Mouse (Mus musculus) midbrain, postnatal 0 days (tissue): ENCODE measurements at regions not wholly inside any gene's neighbourhood (a gene's known extent, or its start where the extent isn't known, plus 50 kb on each side); places are given as distances from the start of the nearest gene placed in this dataset.
"Not testable (repeated sequence)": the region's sequence is repeated elsewhere in the genome, so short reads cannot be mapped to it uniquely, and the experiment has no call there.

Experiments
- ATAC-seq: fragments of 200-750 bp; cut with Nextera tagmentation; 2 replicates; pipeline ENCODE4 v1.8.0; 2017; ENCODE audit warnings: moderate number of reproducible peaks, mild to moderate bottlenecking, moderate TSS enrichment, moderate library complexity; ENCODE audit not compliant: low FRiP score
- DNase-seq: peaks from one replicate; pipeline ENCODE4 v3.0.0-alpha.2; 2015; ENCODE audit warnings: low spot score
- H3K27ac ChIP-seq: fragments of 300-500 bp; sonication (generic); 2 replicates; pipeline ENCODE4 v1.5.1; 2014; ENCODE audit warnings: low read depth, mild to moderate bottlenecking, low read length, mixed read lengths
- H3K27me3 ChIP-seq: fragments of 300-500 bp; sonication (generic); 2 replicates; pipeline ENCODE4 v1.6.1; 2014; ENCODE audit warnings: low read length, control low read depth, mixed read lengths; ENCODE audit not compliant: insufficient read depth
- H3K36me3 ChIP-seq: fragments of 300-500 bp; sonication (generic); 2 replicates; pipeline ENCODE4 v1.6.1; 2014; ENCODE audit warnings: low read length, control low read depth, mixed read lengths; ENCODE audit not compliant: insufficient read depth
- H3K4me1 ChIP-seq: fragments of 300-500 bp; sonication (generic); 2 replicates; pipeline ENCODE4 v1.6.1; 2014; ENCODE audit warnings: mild to moderate bottlenecking, control low read depth, antibody characterized with exemption, low read length, mixed read lengths; ENCODE audit not compliant: insufficient read depth
- H3K4me2 ChIP-seq: fragments of 300-500 bp; sonication (generic); 2 replicates; pipeline ENCODE4 v1.6.1; 2014; ENCODE audit warnings: low read depth, mild to moderate bottlenecking, low read length, mixed read lengths; ENCODE audit not compliant: poor library complexity, severe bottlenecking
- H3K4me3 ChIP-seq: fragments of 300-500 bp; sonication (generic); 2 replicates; pipeline ENCODE4 v1.5.1; 2014; ENCODE audit warnings: low read depth, mild to moderate bottlenecking, low read length, moderate library complexity
- H3K9ac ChIP-seq: fragments of 300-500 bp; sonication (generic); replicated peaks from 2 replicates; pipeline ENCODE4 v1.6.1; 2014; ENCODE audit warnings: mild to moderate bottlenecking, low read length, moderate library complexity, mixed read lengths; ENCODE audit not compliant: poor library complexity, severe bottlenecking
- H3K9me3 ChIP-seq: fragments of 300-500 bp; sonication (generic); 2 replicates; pipeline ENCODE4 v1.6.1; 2016; ENCODE audit warnings: low read length, control low read depth
- CTCF ChIP-seq: IDR thresholded peaks from 2 replicates; pipeline ENCODE4 v1.5.1; 2016; ENCODE audit warnings: antibody characterized with exemption, mild to moderate bottlenecking
- WGBS: fragments of 180-500 bp; shearing (Covaris S2); extraction: QIAGEN DNeasy Blood & Tissue Kit; methylation state at CpG from one replicate; pipeline ENCODE4 v1.1.7; 2014; 5-methylcytosine and 5-hydroxymethylcytosine counted together

DNA sequence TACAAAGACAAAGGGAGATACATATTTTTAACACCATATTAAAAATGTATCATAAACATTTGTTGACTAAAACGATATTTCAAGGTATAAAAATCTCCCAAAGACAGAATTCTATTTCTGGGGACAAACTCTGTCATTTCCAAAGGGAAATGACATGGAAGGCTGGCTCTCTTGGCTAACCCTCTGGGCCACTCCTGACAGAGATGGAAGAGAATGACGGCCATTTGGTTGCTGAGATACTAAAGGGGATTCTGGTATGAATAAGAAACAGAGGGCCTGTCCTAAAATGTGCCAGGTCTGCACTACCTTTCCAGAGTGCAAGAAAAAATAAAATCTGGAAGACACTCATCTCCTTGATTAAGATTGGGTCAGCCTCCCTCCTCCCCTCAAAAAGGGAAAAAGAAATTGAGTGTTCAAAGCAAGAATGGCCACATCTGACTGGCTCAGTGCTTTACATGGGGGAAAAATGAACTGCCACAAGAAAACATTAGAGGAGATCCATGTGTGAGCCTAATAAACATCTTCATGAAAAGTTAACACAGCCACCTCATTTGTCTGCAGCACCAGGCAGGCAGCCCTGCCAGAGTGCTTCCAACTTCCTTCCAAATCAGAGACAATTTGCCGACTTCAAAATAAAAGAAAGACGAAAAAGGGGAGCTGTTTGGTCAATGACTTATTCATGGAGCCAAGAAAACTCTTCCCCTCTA lies 221.1 kb upstream of the Plxna2 start:
- H3K36me3 ChIP-seq = no peaks in the 10 kb centered on the region
- no peaks in the 10 kb centered on the region for H3K4me1 ChIP-seq
- no peak overlapping the region for H3K4me2 ChIP-seq
- WGBS = 60% methylated on average over 4 of the region's 4 CpGs
- no peaks in the 10 kb centered on the region for H3K27me3 ChIP-seq
- H3K27ac ChIP-seq = no peak overlapping the region
- H3K9ac ChIP-seq = no peak overlapping the region
- H3K4me3 ChIP-seq = no peak overlapping the region
- no peak for TF ChIP-seq CTCF
- ATAC-seq (no peak), DNase-seq (no peak)
- no peaks in the 10 kb centered on the region for H3K9me3 ChIP-seq

DNA sequence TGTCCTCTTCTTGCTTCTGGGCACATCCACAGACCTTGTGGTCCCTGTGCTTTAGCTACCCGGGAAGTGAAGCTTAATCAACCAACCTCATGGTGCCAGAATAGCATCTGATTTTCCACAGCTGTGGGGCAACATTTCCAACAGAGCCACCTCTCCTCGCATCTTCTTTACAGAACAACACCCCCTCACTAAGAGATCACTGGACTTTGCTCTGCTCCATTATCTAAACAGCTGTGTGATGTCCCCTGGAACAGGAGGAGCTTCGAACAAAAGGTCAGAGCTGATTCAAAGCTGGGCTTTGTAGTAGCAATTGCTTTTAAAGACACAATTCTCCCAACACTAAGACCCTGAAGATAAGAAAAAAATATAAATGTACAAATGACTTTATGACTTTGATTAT lies 224.3 kb upstream of the Plxna2 start:
- Histone ChIP-seq H3K9me3 (no peaks in the 10 kb centered on the region), H3K36me3 (no peaks in the 10 kb centered on the region), H3K4me1 (no peaks in the 10 kb centered on the region), H3K9ac (no peak overlapping the region), H3K27ac (no peak overlapping the region), H3K4me2 (no peak overlapping the region), H3K27me3 (no peaks in the 10 kb centered on the region), H3K4me3 (no peak overlapping the region)
- DNase-seq (no peak), ATAC-seq (no peak)
- WGBS = 35% methylated on average over 3 of the region's 3 CpGs
- no peak for TF ChIP-seq CTCF

- H3K27ac ChIP-seq = no peak overlapping the region
- no peak for DNase-seq
- H3K9me3 ChIP-seq = no peaks in the 10 kb centered on the region
- H3K27me3 ChIP-seq = no peaks in the 10 kb centered on the region
- no peak overlapping the region for H3K4me3 ChIP-seq
- no peak overlapping the region for H3K4me2 ChIP-seq
- ATAC-seq = no peak
- H3K4me1 ChIP-seq = no peaks in the 10 kb centered on the region
- H3K9ac ChIP-seq = no peak overlapping the region
- no peaks in the 10 kb centered on the region for H3K36me3 ChIP-seq
- no peak for TF ChIP-seq CTCF
- WGBS = 72% methylated on average over 2 of the region's 2 CpGs
Observed at GRCm38 (mm10) chr1:194390202-194390601, 227.8 kb upstream of the Plxna2 start.

DNA sequence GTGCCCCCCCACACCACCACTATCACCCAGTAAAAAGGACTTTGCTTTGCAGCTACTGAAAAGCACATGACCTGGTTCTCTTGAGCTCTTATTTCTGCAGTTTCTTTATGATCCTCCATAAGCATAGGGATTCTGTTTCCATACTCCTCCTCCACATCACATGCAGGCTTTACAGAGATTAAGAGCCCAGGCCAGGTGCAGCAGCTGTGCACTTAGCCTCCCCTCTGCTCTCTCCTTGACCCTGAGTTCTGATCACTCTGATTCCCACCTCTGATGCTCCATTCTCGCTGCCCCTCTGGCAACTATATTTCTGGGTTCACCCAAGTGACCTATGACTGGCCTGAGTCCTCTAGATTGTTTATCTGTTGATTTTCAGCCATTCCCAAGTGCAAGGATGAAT lies 239.9 kb upstream of the Plxna2 start:
- TF ChIP-seq CTCF = no peak
- WGBS = 81% methylated on average over 1 of the region's 1 CpGs
- no peak overlapping the region for H3K27ac ChIP-seq

DNA sequence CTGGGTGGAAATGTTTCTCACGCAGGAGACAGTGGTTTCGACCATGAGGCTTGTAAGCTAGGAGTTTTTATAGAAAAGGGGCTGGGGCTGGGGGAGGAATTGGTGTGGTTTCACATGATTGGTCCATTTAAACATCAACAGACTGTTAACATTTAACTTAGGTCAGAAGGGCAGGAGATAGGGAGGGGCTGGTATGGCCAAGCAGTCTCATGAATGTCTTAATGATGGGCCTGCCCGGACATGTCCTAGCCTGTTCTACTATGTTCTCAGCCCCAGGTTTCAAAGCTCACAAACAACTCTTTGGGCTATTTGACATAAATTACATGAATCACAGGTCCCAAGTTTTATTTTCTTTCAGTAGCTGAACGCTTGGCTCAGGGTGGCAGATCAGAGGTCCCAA lies 244.5 kb upstream of the Plxna2 start:
- H3K4me2 ChIP-seq, H3K4me3 ChIP-seq, ATAC-seq, H3K9me3 ChIP-seq, H3K4me1 ChIP-seq, H3K36me3 ChIP-seq, H3K27me3 ChIP-seq, H3K27ac ChIP-seq, H3K9ac ChIP-seq, DNase-seq: not testable (repeated sequence)
- WGBS = 93% methylated on average over 4 of the region's 4 CpGs

More for the DNA sequence above, 239.9 kb upstream of the Plxna2 start:
- ATAC-seq (no peak), DNase-seq (no peak)
- Histone ChIP-seq H3K36me3 (no peaks in the 10 kb centered on the region), H3K4me1 (no peaks in the 10 kb centered on the region), H3K9ac (no peak overlapping the region), H3K27me3 (no peaks in the 10 kb centered on the region), H3K9me3 (no peaks in the 10 kb centered on the region), H3K4me2 (no peak overlapping the region), H3K4me3 (no peak overlapping the region)

DNA sequence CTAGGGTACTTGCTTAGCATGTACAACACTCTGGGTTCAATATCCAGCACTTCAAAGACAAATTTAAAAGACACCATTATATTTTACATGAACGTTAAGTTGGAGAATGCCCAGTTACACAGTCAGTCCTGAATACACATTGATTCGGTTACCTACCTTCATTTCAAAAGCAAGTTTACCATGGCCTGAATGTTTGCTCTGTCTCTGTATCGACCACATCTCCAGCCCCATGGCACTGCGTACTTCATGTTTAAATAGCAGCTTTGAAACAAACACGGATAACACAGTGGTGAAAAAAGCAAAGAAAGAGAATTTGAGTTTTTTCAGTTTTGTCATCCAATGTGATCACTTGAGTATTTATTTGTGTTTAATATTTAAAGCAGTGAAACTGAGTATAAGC lies 254.1 kb upstream of the Plxna2 start:
- WGBS = 75% methylated on average over 5 of the region's 5 CpGs
- TF ChIP-seq CTCF = no peak
- Histone ChIP-seq H3K9ac (no peak overlapping the region), H3K4me3 (no peak overlapping the region), H3K9me3 (no peaks in the 10 kb centered on the region), H3K27me3 (no peaks in the 10 kb centered on the region), H3K4me1 (no peaks in the 10 kb centered on the region), H3K4me2 (no peak overlapping the region), H3K36me3 (no peaks in the 10 kb centered on the region), H3K27ac (no peak overlapping the region)
- DNase-seq (no peak), ATAC-seq (no peak)
